Mouse (Mus musculus): ENCODE results near the gene Hist1h2ad. TPM values are rescaled to one million over a fixed set of nuclear protein-coding genes. Genes with fewer than 3 reads are reported as not detected.
"Not testable (repeated sequence)": the region's sequence is repeated elsewhere in the genome, so short reads cannot be mapped to it uniquely, and the experiment has no call there.

The Hist1h2ad gene
- polyA plus RNA-seq, 1 experiment from 2014 or later: 0.84 TPM

- Histone ChIP-seq H3K9me3 (ENCODE audit: control insufficient read depth, low read length) (no peaks in the 10 kb centered on the region), H3K27ac (ENCODE audit: low read depth, low read length) (no peak overlapping the region), H3K4me2 (no peak overlapping the region), H3K36me3 (ENCODE audit: control insufficient read depth, insufficient read depth, low read length) (no peaks in the 10 kb centered on the region), H3K9ac (ENCODE audit: low read depth, low read length) (peak overlapping the region; percentile 43; the same call in 1 of the 2 replicates), H3K4me1 (replicated peaks; ENCODE audit: control insufficient read depth, insufficient read depth, low read length) (0 out of 2 replicates have a peak, but pooled peaks cover 8% of the 10 kb centered on the region), H3K27me3 (replicated peaks; ENCODE audit: control insufficient read depth, insufficient read depth, low read length) (no peaks in the 10 kb centered on the region), H3K4me3 (ENCODE audit: low read depth, low read length) (no peak overlapping the region)
- no peak for DNase-seq (ENCODE audit: low spot score)
- 69% methylated on average over 5 of the region's 5 CpGs for WGBS
- no peak for ATAC-seq (replicated peaks; ENCODE audit: low FRiP score)
Observed at GRCm38 (mm10) chr13:23546694-23547093, 27.5 kb upstream of the Hist1h2ad start.

- Histone ChIP-seq H3K4me2 (peak overlapping the region; percentile 72), H3K4me1 (replicated peaks; ENCODE audit: control insufficient read depth, insufficient read depth, low read length) (0 out of 2 replicates have a peak, but pooled peaks cover 12% of the 10 kb centered on the region), H3K9ac (ENCODE audit: low read depth, low read length) (peak overlapping the region; percentile 61), H3K27ac (ENCODE audit: low read depth, low read length) (peak overlapping the region; percentile 99), H3K36me3 (ENCODE audit: control insufficient read depth, insufficient read depth, low read length) (no peaks in the 10 kb centered on the region), H3K9me3 (ENCODE audit: control insufficient read depth, low read length) (no peaks in the 10 kb centered on the region), H3K4me3 (ENCODE audit: low read depth, low read length) (peak overlapping the region; percentile 46), H3K27me3 (replicated peaks; ENCODE audit: control insufficient read depth, insufficient read depth, low read length) (no peaks in the 10 kb centered on the region)
- DNase-seq (ENCODE audit: low spot score) (peak; percentile 46), ATAC-seq (replicated peaks; ENCODE audit: low FRiP score) (no peak; the same call in none of the 2 replicates)
- 5% methylated on average over 3 of the region's 3 CpGs for WGBS
Observed at GRCm38 (mm10) chr13:23550761-23551145, 23.4 kb upstream of the Hist1h2ad start.

- H3K27me3 ChIP-seq (replicated peaks; ENCODE audit: control insufficient read depth, insufficient read depth, low read length); H3K4me1 ChIP-seq (replicated peaks; ENCODE audit: control insufficient read depth, insufficient read depth, low read length); H3K36me3 ChIP-seq (ENCODE audit: control insufficient read depth, insufficient read depth, low read length); H3K9me3 ChIP-seq (ENCODE audit: control insufficient read depth, low read length): not testable (repeated sequence)
- H3K4me2 ChIP-seq: peak within 1 kb of the TSS; percentile 72
- peak within 1 kb of the TSS; percentile 61 for H3K9ac ChIP-seq (ENCODE audit: low read depth, low read length)
- H3K4me3 ChIP-seq (ENCODE audit: low read depth, low read length): peak within 1 kb of the TSS; percentile 46
- peak; percentile 72 for ATAC-seq (replicated peaks; ENCODE audit: low FRiP score)
- peak; percentile 97 for DNase-seq (ENCODE audit: low spot score)
- H3K27ac ChIP-seq (ENCODE audit: low read depth, low read length): peak within 1 kb of the TSS; percentile 99
- under 1% methylated on average over 47 of the region's 47 CpGs for WGBS
Observed at GRCm38 (mm10) chr13:23551146-23551834, 22.9 kb upstream of the Hist1h2ad start, which contains the start of gene Hist1h4f. Gene Hist1h4f, minus strand, starts transcription at chr13:23551648.

GRCm38 (mm10) chr13:23551931-23552914 is 22.0 kb upstream of the Hist1h2ad start:
- no peak for DNase-seq (ENCODE audit: low spot score)
- WGBS: 42% methylated on average over 8 of the region's 8 CpGs

GRCm38 (mm10) chr13:23552962-23553361 is 21.2 kb upstream of the Hist1h2ad start, which contains the start of gene Hist1h1d:
Gene Hist1h1d, plus strand, starts transcription at chr13:23553262.
- ATAC-seq (replicated peaks; ENCODE audit: low FRiP score) (no peak), DNase-seq (ENCODE audit: low spot score) (no peak)
- Histone ChIP-seq H3K9me3 (ENCODE audit: control insufficient read depth, low read length) (no peaks in the 10 kb centered on the region), H3K4me3 (ENCODE audit: low read depth, low read length) (no peak within 1 kb of the TSS), H3K4me2 (peak within 1 kb of the TSS; percentile 83), H3K36me3 (ENCODE audit: control insufficient read depth, insufficient read depth, low read length) (no peaks in the 10 kb centered on the region), H3K4me1 (replicated peaks; ENCODE audit: control insufficient read depth, insufficient read depth, low read length) (0 out of 2 replicates have a peak, but pooled peaks cover 13% of the 10 kb centered on the region), H3K9ac (ENCODE audit: low read depth, low read length) (peak within 1 kb of the TSS; percentile 91), H3K27ac (ENCODE audit: low read depth, low read length) (peak within 1 kb of the TSS; percentile 100), H3K27me3 (replicated peaks; ENCODE audit: control insufficient read depth, insufficient read depth, low read length) (no peaks in the 10 kb centered on the region)

More at GRCm38 (mm10) chr13:23551931-23552914, 22.0 kb upstream of the Hist1h2ad start:
- Histone ChIP-seq H3K36me3 (ENCODE audit: control insufficient read depth, insufficient read depth, low read length) (no peaks in the 10 kb centered on the region), H3K27ac (ENCODE audit: low read depth, low read length) (peak overlapping the region; percentile 99), H3K4me3 (ENCODE audit: low read depth, low read length) (peak overlapping the region; percentile 46), H3K9me3 (ENCODE audit: control insufficient read depth, low read length) (no peaks in the 10 kb centered on the region), H3K27me3 (replicated peaks; ENCODE audit: control insufficient read depth, insufficient read depth, low read length) (no peaks in the 10 kb centered on the region), H3K4me2 (peak overlapping the region; percentile 72), H3K4me1 (replicated peaks; ENCODE audit: control insufficient read depth, insufficient read depth, low read length) (0 out of 2 replicates have a peak, but pooled peaks cover 13% of the 10 kb centered on the region), H3K9ac (ENCODE audit: low read depth, low read length) (peak overlapping the region; percentile 61)
- ATAC-seq (replicated peaks; ENCODE audit: low FRiP score): no peak

GRCm38 (mm10) chr13:23554393-23554792 is 19.8 kb upstream of the Hist1h2ad start:
- no peaks in the 10 kb centered on the region for H3K9me3 ChIP-seq (ENCODE audit: control insufficient read depth, low read length)
- ATAC-seq (replicated peaks; ENCODE audit: low FRiP score) (no peak), DNase-seq (ENCODE audit: low spot score) (no peak)
- 21% methylated on average over 9 of the region's 9 CpGs for WGBS
- H3K4me3 ChIP-seq (ENCODE audit: low read depth, low read length): peak overlapping the region; percentile 56
- peak overlapping the region; percentile 91 for H3K9ac ChIP-seq (ENCODE audit: low read depth, low read length)
- H3K4me1 ChIP-seq (replicated peaks; ENCODE audit: control insufficient read depth, insufficient read depth, low read length): 0 out of 2 replicates have a peak, but pooled peaks cover 13% of the 10 kb centered on the region
- H3K36me3 ChIP-seq (ENCODE audit: control insufficient read depth, insufficient read depth, low read length): no peaks in the 10 kb centered on the region
- H3K4me2 ChIP-seq: peak overlapping the region; percentile 83
- H3K27ac ChIP-seq (ENCODE audit: low read depth, low read length): peak overlapping the region; percentile 100
- no peaks in the 10 kb centered on the region for H3K27me3 ChIP-seq (replicated peaks; ENCODE audit: control insufficient read depth, insufficient read depth, low read length)

GRCm38 (mm10) chr13:23554925-23555838 is 19.0 kb upstream of the Hist1h2ad start:
- Histone ChIP-seq H3K9ac (ENCODE audit: low read depth, low read length) (peak overlapping the region; percentile 91), H3K4me1 (replicated peaks; ENCODE audit: control insufficient read depth, insufficient read depth, low read length) (0 out of 2 replicates have a peak, but pooled peaks cover 13% of the 10 kb centered on the region), H3K27ac (ENCODE audit: low read depth, low read length) (peak overlapping the region; percentile 100), H3K4me2 (peak overlapping the region; percentile 83), H3K36me3 (ENCODE audit: control insufficient read depth, insufficient read depth, low read length) (no peaks in the 10 kb centered on the region), H3K4me3 (ENCODE audit: low read depth, low read length) (peak overlapping the region; percentile 56), H3K9me3 (ENCODE audit: control insufficient read depth, low read length) (no peaks in the 10 kb centered on the region), H3K27me3 (replicated peaks; ENCODE audit: control insufficient read depth, insufficient read depth, low read length) (no peaks in the 10 kb centered on the region)
- ATAC-seq (replicated peaks; ENCODE audit: low FRiP score) (peak; percentile 81), DNase-seq (ENCODE audit: low spot score) (peak; percentile 88)
- WGBS: under 1% methylated on average over 54 of the region's 54 CpGs

Measured in liver, embryonic 11.5 days (tissue).